Mouse (Mus musculus) myocyte (in vitro differentiated cells): ENCODE data around the gene Gpr87. TPM values are rescaled to one million over a fixed set of nuclear protein-coding genes. Genes with fewer than 3 reads are reported as not detected.

Source experiments
- H3K27me3 ChIP-seq: one replicate; pipeline ENCODE4 v1.6.1; 2011; ENCODE audit not compliant: control insufficient read depth, insufficient read depth, insufficient read length
- H3K36me3 ChIP-seq: one replicate; pipeline ENCODE4 v1.6.1; 2011; ENCODE audit not compliant: control insufficient read depth, insufficient read depth
- H3K4me2 ChIP-seq: one replicate; pipeline ENCODE4 v1.6.1; 2011; ENCODE audit warnings: low read depth, control low read depth
- H3K4me3 ChIP-seq: one replicate; pipeline ENCODE4 v1.5.1; 2011; ENCODE audit warnings: mild to moderate bottlenecking, control low read depth, moderate library complexity
- H3K79me2 ChIP-seq: one replicate; pipeline ENCODE4 v1.6.1; 2011; ENCODE audit not compliant: control insufficient read depth, insufficient read depth
- H3ac ChIP-seq: one replicate; pipeline ENCODE4 v1.6.1; 2011; ENCODE audit not compliant: control insufficient read depth, insufficient read length
- CEBPB ChIP-seq: IDR thresholded peaks from 2 replicates; pipeline ENCODE4 v1.6.1; 2011; ENCODE audit warnings: mild to moderate bottlenecking, moderate library complexity; ENCODE audit not compliant: poor library complexity, insufficient read depth, severe bottlenecking
- E2F4 ChIP-seq: IDR thresholded peaks from one replicate; pipeline ENCODE4 v1.6.1; 2011; ENCODE audit warnings: mild to moderate bottlenecking, control low read depth, moderate library complexity; ENCODE audit not compliant: insufficient read depth
- MAX ChIP-seq: IDR thresholded peaks from one replicate; pipeline ENCODE4 v1.6.1; 2011; ENCODE audit warnings: low read depth, mild to moderate bottlenecking, control low read depth
- MYOD1 ChIP-seq, 3 experiments: IDR thresholded peaks; one replicate each; pipeline ENCODE4 v1.6.1; 2011; ENCODE audit warnings: control low read depth in 2 of 3, low read depth in 2 of 3, mild to moderate bottlenecking in 2 of 3, moderate library complexity in 1 of 3; ENCODE audit not compliant: insufficient read length in 2 of 3, control insufficient read depth in 1 of 3
- MYOG ChIP-seq, 3 experiments: IDR thresholded peaks; one replicate each; pipeline ENCODE4 v1.6.1; 2011; ENCODE audit warnings: control low read depth in 2 of 3, low read depth in 2 of 3, mild to moderate bottlenecking in 2 of 3; ENCODE audit not compliant: insufficient read length in 2 of 3, control insufficient read depth in 1 of 3, insufficient read depth in 1 of 3
- POLR2A ChIP-seq: IDR thresholded peaks from one replicate; pipeline ENCODE4 v1.6.1; 2011; ENCODE audit warnings: low read depth, mild to moderate bottlenecking, control low read depth, moderate library complexity; ENCODE audit not compliant: insufficient read length
- POLR2AphosphoS2 ChIP-seq: IDR thresholded peaks from one replicate; pipeline ENCODE4 v1.6.1; 2011; ENCODE audit warnings: low read depth, control low read depth; ENCODE audit not compliant: insufficient read length
- REST ChIP-seq: IDR thresholded peaks from one replicate; pipeline ENCODE4 v1.6.1; 2011; ENCODE audit warnings: mild to moderate bottlenecking, control low read depth, moderate library complexity; ENCODE audit not compliant: insufficient read depth, insufficient read length
- SRF ChIP-seq: IDR thresholded peaks from one replicate; pipeline ENCODE4 v1.6.1; 2011; ENCODE audit warnings: low read depth; ENCODE audit not compliant: control insufficient read depth, insufficient read length
- TCF12 ChIP-seq: IDR thresholded peaks from one replicate; pipeline ENCODE4 v1.6.1; 2011; ENCODE audit warnings: mild to moderate bottlenecking, control low read depth; ENCODE audit not compliant: poor library complexity, insufficient read depth, severe bottlenecking
- TCF3 ChIP-seq: IDR thresholded peaks from one replicate; pipeline ENCODE4 v1.6.1; 2011; ENCODE audit warnings: low read depth, control low read depth; ENCODE audit not compliant: insufficient read length
- USF1 ChIP-seq: IDR thresholded peaks from one replicate; pipeline ENCODE4 v1.6.1; 2011; ENCODE audit warnings: low read depth, mild to moderate bottlenecking, control low read depth, moderate library complexity
- polyA plus RNA-seq: library from polyadenylated mRNA; unstranded; fragments of >200 nt; fragmentation: generic; extraction: Trizol; gene quantifications from one replicate; pipeline ENCODE4 v1.2.1, GENCODE M21; 2012; ENCODE audit warnings: missing spikeins

Gpr87 gene
- polyA plus RNA-seq, 1 experiment: not detected

DNA sequence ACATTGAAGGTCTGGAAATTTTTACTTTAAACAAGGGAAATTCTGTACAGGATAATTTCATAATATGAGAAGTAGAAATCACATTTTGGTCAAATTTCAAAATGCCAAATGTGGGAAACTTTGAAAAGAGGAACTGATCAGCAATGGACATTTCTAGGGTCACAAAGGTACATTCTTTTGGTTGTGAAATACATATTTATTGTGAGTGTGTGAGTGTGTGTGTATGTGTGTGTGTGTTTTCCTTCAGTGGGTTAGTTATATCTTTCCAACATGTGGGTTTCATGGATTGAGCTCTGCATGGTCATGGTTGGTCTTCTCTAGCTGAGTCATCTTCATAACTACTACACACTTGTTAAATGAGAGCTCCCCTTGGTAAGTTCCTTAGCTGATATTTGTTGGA lies 17.5 kb upstream of the Gpr87 start:
- H3K79me2 ChIP-seq: no peaks in the 10 kb centered on the region
- H3K4me2 ChIP-seq: no peak overlapping the region
- H3ac ChIP-seq: no peak overlapping the region
- H3K27me3 ChIP-seq: no peaks in the 10 kb centered on the region
- H3K36me3 ChIP-seq: no peaks in the 10 kb centered on the region
- H3K4me3 ChIP-seq: no peak overlapping the region
- TF ChIP-seq E2F4 (no peak), SRF (no peak)

DNA sequence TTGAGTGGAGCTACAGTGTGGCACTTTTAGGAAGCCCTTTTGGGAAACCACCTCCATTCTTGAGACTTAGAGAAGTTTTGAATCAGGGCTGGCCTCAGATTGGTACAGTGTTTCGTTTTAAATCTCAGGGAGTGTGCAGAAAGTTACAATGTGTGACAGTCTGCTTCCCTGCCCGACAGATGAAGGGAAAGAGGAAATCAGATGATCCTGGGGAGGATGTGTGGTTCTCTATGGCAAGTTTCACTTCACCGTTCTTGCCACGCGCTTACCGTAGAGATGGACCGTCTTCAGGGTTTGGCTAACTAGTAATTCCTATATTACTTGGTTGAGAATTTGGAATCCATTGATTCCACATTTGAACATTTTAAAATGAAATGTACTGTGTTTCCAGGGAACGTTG lies 16.9 kb upstream of the Gpr87 start:
- no peaks in the 10 kb centered on the region for H3K27me3 ChIP-seq
- no peaks in the 10 kb centered on the region for H3K36me3 ChIP-seq
- no peak overlapping the region for H3ac ChIP-seq
- no peak overlapping the region for H3K4me3 ChIP-seq
- TF ChIP-seq MYOG (IDR thresholded peaks at IDR 0.05; ENCODE audit: control insufficient read depth in 1 of 3, insufficient read depth in 1 of 3, insufficient read length in 2 of 3, low read depth in 2 of 3) (no peak), MYOD1 (IDR thresholded peaks at IDR 0.05; ENCODE audit: control insufficient read depth in 1 of 3, insufficient read length in 2 of 3, low read depth in 2 of 3) (no peak), TCF12 (no peak), POLR2A (no peak), POLR2AphosphoS2 (no peak), E2F4 (no peak), REST (no peak), MAX (no peak), SRF (no peak), TCF3 (no peak), CEBPB (no peak)
- no peak overlapping the region for H3K4me2 ChIP-seq
- no peaks in the 10 kb centered on the region for H3K79me2 ChIP-seq

DNA sequence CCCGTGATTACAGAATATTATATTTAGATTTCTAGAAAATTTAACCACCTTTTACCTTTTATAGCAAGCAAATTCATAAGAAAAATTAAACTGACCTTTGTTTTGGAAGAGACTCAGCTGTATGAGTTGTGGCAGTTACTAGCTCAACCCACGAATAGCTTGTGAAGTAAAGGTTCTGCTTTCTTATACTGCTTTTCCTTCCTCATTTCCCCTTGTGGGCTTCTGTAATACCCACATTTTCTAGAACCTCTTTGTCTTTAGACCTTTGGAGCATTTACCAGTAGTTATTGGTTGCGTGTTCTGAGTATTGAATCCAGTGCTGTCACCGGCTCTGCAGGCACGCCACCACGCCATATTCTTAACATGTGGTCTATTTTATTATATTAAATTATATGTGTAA lies 15.8 kb upstream of the Gpr87 start, which contains the start of gene P2ry13:
Gene P2ry13 (minus strand): TSS at position 156 of the 400 bp plus-strand sequence.
- Histone ChIP-seq H3ac (no peak within 1 kb of the TSS), H3K36me3 (no peaks in the 10 kb centered on the region), H3K27me3 (no peaks in the 10 kb centered on the region), H3K4me3 (no peak within 1 kb of the TSS), H3K79me2 (no peaks in the 10 kb centered on the region), H3K4me2 (no peak within 1 kb of the TSS)
- no peak for TF ChIP-seq POLR2A
- TF ChIP-seq TCF12: no peak
- TF ChIP-seq MAX: no peak
- no peak for TF ChIP-seq POLR2AphosphoS2
- no peak for TF ChIP-seq TCF3
- TF ChIP-seq MYOG (IDR thresholded peaks at IDR 0.05; ENCODE audit: control insufficient read depth in 1 of 3, insufficient read depth in 1 of 3, insufficient read length in 2 of 3, low read depth in 2 of 3): no peak
- no peak for TF ChIP-seq MYOD1 (IDR thresholded peaks at IDR 0.05; ENCODE audit: control insufficient read depth in 1 of 3, insufficient read length in 2 of 3, low read depth in 2 of 3)
- no peak for TF ChIP-seq SRF
- TF ChIP-seq REST: no peak
- no peak for TF ChIP-seq USF1
- TF ChIP-seq E2F4: no peak
- no peak for TF ChIP-seq CEBPB

DNA sequence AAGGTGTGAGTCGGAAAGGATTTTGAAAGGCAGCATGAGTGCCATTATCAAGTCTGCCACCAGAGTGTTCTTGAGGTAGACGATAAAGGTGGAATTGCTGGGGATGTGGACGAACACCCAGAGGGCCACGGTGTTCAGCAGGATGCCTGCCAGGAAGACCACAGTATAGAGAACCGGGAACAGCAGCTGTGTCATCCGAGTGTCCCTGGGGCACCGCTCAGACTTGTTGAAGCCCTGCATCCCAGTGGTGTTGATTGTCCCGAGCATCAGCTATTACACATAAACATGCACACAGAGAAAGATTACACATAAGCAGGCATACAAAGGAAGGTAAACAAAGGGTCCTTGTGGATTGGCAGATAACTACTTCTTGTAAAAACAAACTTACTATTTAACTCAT lies 15.2 kb upstream of the Gpr87 start:
- TF ChIP-seq MAX (no peak), TCF3 (no peak), TCF12 (no peak), E2F4 (no peak), POLR2AphosphoS2 (no peak), CEBPB (no peak), MYOD1 (IDR thresholded peaks at IDR 0.05; ENCODE audit: control insufficient read depth in 1 of 3, insufficient read length in 2 of 3, low read depth in 2 of 3) (no peak), SRF (no peak), POLR2A (no peak), USF1 (no peak), REST (no peak), MYOG (IDR thresholded peaks at IDR 0.05; ENCODE audit: control insufficient read depth in 1 of 3, insufficient read depth in 1 of 3, insufficient read length in 2 of 3, low read depth in 2 of 3) (no peak)
- Histone ChIP-seq H3K36me3 (no peaks in the 10 kb centered on the region), H3K4me2 (no peak overlapping the region), H3K4me3 (no peak overlapping the region), H3K27me3 (no peaks in the 10 kb centered on the region), H3ac (no peak overlapping the region), H3K79me2 (no peaks in the 10 kb centered on the region)

DNA sequence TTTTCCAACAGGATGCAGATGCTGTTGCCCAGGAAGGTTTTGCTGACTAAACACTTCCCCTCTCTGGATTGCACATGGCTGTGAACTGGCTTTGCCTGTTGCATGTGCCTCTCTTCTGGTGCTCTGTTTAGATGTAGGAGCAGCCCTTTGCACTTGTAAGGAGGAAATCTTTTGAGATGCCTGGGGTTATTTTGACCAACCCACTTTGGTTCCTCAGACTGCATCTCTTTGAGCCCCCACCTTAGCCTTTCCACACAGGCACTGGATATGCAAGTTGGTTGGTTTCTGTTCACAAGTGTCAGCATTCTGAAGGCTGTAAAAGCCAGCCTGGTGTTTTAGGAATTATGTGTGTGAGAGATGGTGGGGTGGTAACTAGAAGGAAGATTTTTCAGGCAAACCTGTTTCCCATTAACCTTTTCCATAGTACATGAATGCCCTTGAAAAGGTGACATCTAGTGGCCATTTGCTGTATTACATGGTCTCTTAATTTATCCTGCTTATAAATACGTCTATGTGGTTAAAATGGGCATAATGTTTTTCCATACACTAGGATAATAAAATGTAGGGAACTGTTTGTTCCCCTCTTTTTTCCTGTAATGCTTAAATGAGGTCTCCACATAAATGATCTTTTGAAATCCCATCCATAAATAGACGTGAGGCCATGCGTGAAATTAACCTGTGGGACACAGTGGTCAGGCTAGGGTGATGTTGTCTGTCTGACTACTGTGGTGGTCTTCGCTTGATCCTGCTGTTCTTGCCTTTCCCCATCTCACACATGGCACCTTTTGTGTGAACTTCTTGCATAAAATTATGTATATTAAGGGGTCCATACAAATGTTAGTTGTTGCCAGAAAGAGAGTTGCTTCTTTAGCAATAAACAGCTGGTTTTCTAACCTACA lies 14.0 kb upstream of the Gpr87 start:
- Histone ChIP-seq H3K79me2 (no peaks in the 10 kb centered on the region), H3K27me3 (no peaks in the 10 kb centered on the region), H3K36me3 (no peaks in the 10 kb centered on the region), H3K4me2 (no peak overlapping the region), H3K4me3 (no peak overlapping the region), H3ac (no peak overlapping the region)
- TF ChIP-seq USF1: no peak
- no peak for TF ChIP-seq POLR2A
- no peak for TF ChIP-seq MYOG (IDR thresholded peaks at IDR 0.05; ENCODE audit: control insufficient read depth in 1 of 3, insufficient read depth in 1 of 3, insufficient read length in 2 of 3, low read depth in 2 of 3)
- TF ChIP-seq MYOD1 (IDR thresholded peaks at IDR 0.05; ENCODE audit: control insufficient read depth in 1 of 3, insufficient read length in 2 of 3, low read depth in 2 of 3): no peak
- TF ChIP-seq E2F4: no peak
- no peak for TF ChIP-seq TCF12
- TF ChIP-seq CEBPB: no peak
- no peak for TF ChIP-seq MAX
- TF ChIP-seq SRF: no peak
- TF ChIP-seq TCF3: no peak
- TF ChIP-seq REST: no peak
- no peak for TF ChIP-seq POLR2AphosphoS2
